Mouse (Mus musculus) forebrain, embryonic 10.5 days (tissue): Measurements from ENCODE around the gene Skiv2l. TPM values are rescaled to one million over a fixed set of nuclear protein-coding genes. Genes with fewer than 3 reads are reported as not detected.

Experiments
- DNase-seq: peaks from one replicate; pipeline ENCODE4 v3.0.0-alpha.2; 2017; ENCODE audit warnings: low spot score; ENCODE audit errors: extremely low spot score
- H3K27ac ChIP-seq: fragments of 300-500 bp; sonication (generic); 2 replicates; pipeline ENCODE4 v1.5.1; 2016; ENCODE audit warnings: mild to moderate bottlenecking
- H3K27me3 ChIP-seq: fragments of 300-500 bp; sonication (generic); 2 replicates; pipeline ENCODE4 v1.6.1; 2016; ENCODE audit warnings: mild to moderate bottlenecking; ENCODE audit not compliant: poor library complexity, severe bottlenecking
- H3K36me3 ChIP-seq: fragments of 300-500 bp; sonication (generic); replicated peaks from 2 replicates; pipeline ENCODE4 v1.6.1; 2016; ENCODE audit warnings: mild to moderate bottlenecking, moderate library complexity
- H3K4me1 ChIP-seq: fragments of 300-500 bp; sonication (generic); 2 replicates; pipeline ENCODE4 v1.6.1; 2016
- H3K4me3 ChIP-seq: fragments of 300-500 bp; sonication (generic); 2 replicates; pipeline ENCODE4 v1.5.1; 2016; ENCODE audit warnings: mild to moderate bottlenecking, moderate library complexity
- H3K9me3 ChIP-seq: fragments of 300-500 bp; sonication (generic); 2 replicates; pipeline ENCODE4 v1.6.1; 2016; ENCODE audit warnings: mild to moderate bottlenecking, moderate library complexity
- WGBS: fragments of 180-500 bp; shearing (Covaris S2); methylation state at CpG from one replicate; pipeline ENCODE4 v1.1.7; 2016; 5-methylcytosine and 5-hydroxymethylcytosine counted together
- polyA plus RNA-seq: library from polyadenylated mRNA; unstranded; fragments of >200 nt; fragmentation: Nextera tagmentation; extraction: Ambion mirVana; gene quantifications from 2 replicates; pipeline ENCODE4 v1.2.1, GENCODE M21; 2016

Skiv2l gene
- polyA plus RNA-seq, 1 experiment from 2014 or later = 58.3 TPM

DNA sequence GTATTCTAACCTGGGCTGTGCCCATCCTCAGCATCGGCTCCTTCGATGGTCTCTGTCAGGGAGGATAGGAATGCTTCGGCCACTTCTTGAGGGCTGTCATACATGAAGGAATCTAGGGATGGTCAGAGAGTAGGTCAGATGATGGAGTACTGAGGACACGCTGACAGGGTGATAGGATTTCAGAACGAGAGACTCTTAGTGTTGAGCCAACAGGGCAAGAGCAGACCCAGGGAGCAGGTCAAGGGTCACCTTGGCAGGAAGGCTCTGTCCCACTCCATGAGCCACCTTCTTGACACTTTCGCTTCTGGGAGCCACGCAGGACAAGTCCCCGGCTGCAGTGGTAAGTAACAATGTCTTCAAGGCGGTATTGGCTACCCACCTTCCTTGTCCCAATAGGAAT lies 10.5 kb upstream of the Skiv2l start:
- no peaks in the 10 kb centered on the region for H3K9me3 ChIP-seq
- H3K4me3 ChIP-seq = no peak overlapping the region
- peaks cover 3% of the 10 kb centered on the region; the same call in 1 of the 2 replicates for H3K4me1 ChIP-seq
- H3K36me3 ChIP-seq = peaks cover 27% of the 10 kb centered on the region
- 87% methylated on average over 9 of the region's 9 CpGs for WGBS
- no peaks in the 10 kb centered on the region for H3K27me3 ChIP-seq
- DNase-seq = no peak
- no peak overlapping the region for H3K27ac ChIP-seq

DNA sequence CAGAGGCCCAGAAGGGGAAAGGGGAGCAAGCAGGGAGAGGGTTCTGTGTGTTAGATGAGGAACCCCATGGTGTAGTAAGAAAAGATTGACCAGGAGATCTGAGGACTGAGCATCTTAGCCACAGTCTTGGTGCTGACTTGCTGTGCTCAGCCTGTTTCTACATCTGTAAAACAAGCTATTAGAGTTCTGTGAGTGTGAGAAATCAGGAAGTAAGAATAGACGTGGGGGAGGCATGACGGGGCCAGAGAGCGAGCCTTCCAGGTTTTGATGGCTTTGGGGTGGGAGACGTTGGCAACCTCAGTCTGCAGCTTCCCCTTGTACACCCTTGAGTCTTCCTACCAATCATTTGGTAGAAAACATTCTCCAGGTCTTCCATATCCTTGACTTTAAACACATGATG lies 8.7 kb upstream of the Skiv2l start:
- Histone ChIP-seq H3K27me3 (no peaks in the 10 kb centered on the region), H3K36me3 (peaks cover 45% of the 10 kb centered on the region), H3K4me3 (no peak overlapping the region), H3K4me1 (no peaks in the 10 kb centered on the region), H3K27ac (no peak overlapping the region), H3K9me3 (no peaks in the 10 kb centered on the region)
- DNase-seq = no peak
- 86% methylated on average over 4 of the region's 4 CpGs for WGBS

DNA sequence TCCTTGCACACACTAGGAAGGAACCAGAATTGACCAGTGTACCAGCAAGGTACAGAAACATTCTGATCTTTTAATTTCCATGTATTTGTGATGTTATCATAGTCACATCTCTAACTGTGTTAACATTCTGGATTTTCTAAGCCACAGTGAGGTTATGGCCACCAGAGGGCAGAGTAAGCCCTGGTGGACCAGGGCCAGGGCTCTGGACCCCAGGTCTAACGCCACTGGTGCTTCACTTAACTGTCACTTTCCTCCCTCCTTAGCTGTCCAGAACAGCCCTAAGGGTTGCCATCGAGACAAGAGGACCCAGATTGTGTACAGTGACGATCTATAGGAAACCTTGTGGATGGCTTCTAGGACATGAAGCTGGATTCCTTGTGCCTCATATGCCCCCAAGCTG lies 5.8 kb upstream of the Skiv2l start:
- no peak for DNase-seq
- H3K36me3 ChIP-seq = peaks cover 65% of the 10 kb centered on the region

DNA sequence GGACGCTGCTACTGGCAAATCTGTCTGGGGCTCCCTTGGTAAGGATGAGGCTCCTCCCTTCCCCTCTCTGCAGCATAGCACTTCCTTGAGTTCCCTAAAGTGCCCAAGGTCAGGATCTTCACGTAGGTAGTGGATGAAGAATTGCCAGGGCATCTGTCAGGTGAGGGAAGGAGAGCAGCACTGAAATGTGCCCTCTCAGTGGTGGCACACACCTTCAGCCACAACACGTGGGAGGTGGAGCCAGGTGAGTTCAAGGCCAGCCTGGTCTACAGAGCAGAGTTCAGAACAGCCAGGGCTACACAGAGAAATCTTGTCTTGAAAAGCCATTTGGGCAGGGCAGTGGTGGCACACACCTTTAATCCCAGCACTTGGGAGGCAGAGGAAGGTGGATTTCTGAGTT lies 4.8 kb upstream of the Skiv2l start:
- H3K9me3 ChIP-seq = no peaks in the 10 kb centered on the region
- no peak overlapping the region for H3K4me3 ChIP-seq
- H3K27ac ChIP-seq = no peak overlapping the region
- peaks cover 65% of the 10 kb centered on the region for H3K36me3 ChIP-seq
- H3K27me3 ChIP-seq = no peaks in the 10 kb centered on the region
- 88% methylated on average over 3 of the region's 3 CpGs for WGBS
- no peak for DNase-seq
- peaks cover 20% of the 10 kb centered on the region for H3K4me1 ChIP-seq

More for the DNA sequence above, 5.8 kb upstream of the Skiv2l start:
- WGBS = 55% methylated on average over 3 of the region's 3 CpGs
- Histone ChIP-seq H3K27ac (no peak overlapping the region), H3K27me3 (no peaks in the 10 kb centered on the region), H3K9me3 (no peaks in the 10 kb centered on the region), H3K4me1 (peaks cover 15% of the 10 kb centered on the region), H3K4me3 (no peak overlapping the region)

DNA sequence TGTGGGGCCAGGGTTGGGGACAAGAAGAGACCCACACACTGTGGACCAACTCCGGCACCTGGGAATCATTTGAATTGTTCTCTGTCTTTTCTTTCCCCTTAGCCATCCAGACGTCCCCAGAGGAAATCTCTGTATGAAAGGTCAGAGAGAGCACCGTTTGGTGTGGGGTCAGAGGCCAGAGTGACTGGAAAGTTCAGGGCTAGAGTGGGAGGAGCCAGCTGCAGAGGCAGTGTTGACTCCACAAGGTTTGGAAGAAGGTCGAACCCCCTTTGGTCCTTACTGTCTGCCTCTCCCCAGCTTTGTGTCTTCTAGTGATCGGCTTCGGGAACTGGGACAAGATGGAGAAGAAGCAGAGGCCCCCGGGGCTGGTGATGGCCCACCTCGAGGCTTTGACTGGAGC lies 3.5 kb upstream of the Skiv2l start:
- Histone ChIP-seq H3K27me3 (no peaks in the 10 kb centered on the region), H3K27ac (no peak overlapping the region), H3K9me3 (no peaks in the 10 kb centered on the region), H3K4me1 (peaks cover 31% of the 10 kb centered on the region), H3K36me3 (peaks cover 65% of the 10 kb centered on the region), H3K4me3 (no peak overlapping the region)
- WGBS = 80% methylated on average over 8 of the region's 8 CpGs
- DNase-seq = no peak

DNA sequence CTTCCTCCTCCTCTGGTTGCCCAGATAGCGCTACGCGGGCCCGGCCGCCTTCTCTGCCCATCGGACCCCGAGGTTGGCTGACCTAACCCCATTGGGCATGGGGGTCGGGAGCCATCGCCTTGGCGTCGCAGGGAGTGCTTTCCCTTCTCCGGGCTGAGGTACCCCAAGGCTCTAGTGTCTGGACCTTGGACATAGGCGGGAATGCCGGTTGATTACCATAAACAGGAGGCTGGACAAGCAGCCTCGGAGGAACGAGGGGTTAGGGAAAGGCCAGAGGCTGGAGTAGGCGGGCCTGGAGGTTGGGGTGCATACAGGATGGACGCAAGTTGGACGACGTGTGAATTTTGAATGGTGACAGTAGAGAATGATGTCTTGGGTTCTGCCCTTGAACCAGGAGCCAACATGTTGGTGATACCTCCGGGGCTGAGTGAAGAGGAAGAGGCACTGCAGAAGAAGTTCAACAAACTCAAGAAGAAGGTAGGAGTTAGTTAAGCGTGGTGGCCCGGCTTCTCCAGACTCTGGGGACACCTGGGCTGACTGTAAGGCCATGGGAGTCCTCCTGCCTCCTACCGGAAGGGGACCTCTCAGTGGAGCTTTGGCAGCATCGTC lies 611 bp upstream of the Skiv2l start:
- H3K27me3 ChIP-seq = no peaks in the 10 kb centered on the region
- 2% methylated on average over 25 of the region's 25 CpGs for WGBS
- peak overlapping the region; percentile 87 for H3K27ac ChIP-seq
- peaks cover 31% of the 10 kb centered on the region for H3K4me1 ChIP-seq
- DNase-seq = no peak
- H3K4me3 ChIP-seq = peak overlapping the region; percentile 72
- no peaks in the 10 kb centered on the region for H3K9me3 ChIP-seq
- peaks cover 66% of the 10 kb centered on the region for H3K36me3 ChIP-seq

DNA sequence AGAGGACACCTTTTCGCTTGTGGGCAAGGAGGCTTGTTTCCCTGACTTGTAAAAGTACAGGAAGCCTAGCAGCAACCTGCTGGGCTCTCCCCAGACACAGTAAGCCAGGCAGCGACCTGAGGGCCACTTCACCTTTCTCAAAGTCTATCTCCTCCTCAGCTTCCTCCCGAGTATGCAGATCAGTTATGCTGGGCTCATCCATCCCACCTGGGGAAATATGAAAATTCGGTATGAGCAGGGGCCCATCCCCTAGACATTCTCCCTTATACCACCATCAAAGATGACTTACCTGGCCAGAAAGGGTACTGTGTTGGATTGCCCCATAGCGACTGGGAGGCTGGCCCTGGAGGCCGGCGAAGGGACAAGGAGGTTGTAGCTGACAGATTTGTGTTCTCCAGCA lies 2.4 kb downstream of the Skiv2l start:
- no peaks in the 10 kb centered on the region for H3K9me3 ChIP-seq
- H3K27ac ChIP-seq = no peak overlapping the region
- WGBS = 93% methylated on average over 7 of the region's 7 CpGs
- no peak overlapping the region for H3K4me3 ChIP-seq
- DNase-seq = no peak
- H3K27me3 ChIP-seq = no peaks in the 10 kb centered on the region
- peaks cover 66% of the 10 kb centered on the region for H3K36me3 ChIP-seq
- H3K4me1 ChIP-seq = peaks cover 31% of the 10 kb centered on the region

DNA sequence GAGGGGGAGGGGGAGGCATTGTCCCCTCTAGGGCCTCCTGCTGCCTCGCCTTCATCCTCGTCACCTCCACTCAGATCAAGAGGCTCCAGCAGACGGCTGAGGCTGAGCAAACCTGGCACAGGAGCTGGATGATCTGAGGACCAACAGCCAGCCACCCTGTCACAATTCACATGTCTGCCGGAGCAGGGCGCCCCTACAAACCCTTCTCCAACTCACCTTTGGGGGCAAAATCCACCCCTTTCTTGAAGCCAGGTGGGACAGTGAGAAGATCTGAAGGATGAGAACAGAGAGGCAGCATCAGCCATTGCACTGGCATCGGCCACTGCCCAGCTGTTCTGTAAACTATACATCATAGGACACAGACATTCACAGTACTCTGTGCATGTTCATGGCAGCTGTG lies 2.8 kb downstream of the Skiv2l start:
- 91% methylated on average over 6 of the region's 6 CpGs for WGBS
- Histone ChIP-seq H3K36me3 (peaks cover 66% of the 10 kb centered on the region), H3K27ac (no peak overlapping the region), H3K9me3 (no peaks in the 10 kb centered on the region), H3K27me3 (no peaks in the 10 kb centered on the region), H3K4me3 (no peak overlapping the region), H3K4me1 (peaks cover 29% of the 10 kb centered on the region)
- DNase-seq = no peak

DNA sequence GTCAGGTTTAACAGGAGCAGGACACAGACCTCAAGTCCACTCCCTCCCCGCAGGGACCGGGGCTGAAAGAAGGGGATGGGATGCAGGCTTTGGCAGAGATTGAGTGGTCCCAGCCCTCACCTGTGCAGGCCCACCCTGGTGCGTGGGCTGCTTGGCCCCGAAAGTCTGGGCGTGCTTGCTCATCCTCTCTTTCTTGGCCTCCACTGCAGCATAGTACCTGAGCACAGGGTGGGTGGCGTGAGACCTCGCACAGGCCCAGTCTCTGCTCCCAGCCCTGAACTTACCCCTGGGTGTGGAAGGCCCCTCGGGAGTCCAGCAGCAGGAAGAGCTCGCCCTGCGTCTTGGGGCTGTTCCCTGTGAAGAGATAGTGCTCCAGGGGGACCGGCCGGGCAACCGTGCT lies 5.1 kb downstream of the Skiv2l start:
- Histone ChIP-seq H3K4me1 (peaks cover 12% of the 10 kb centered on the region), H3K9me3 (no peaks in the 10 kb centered on the region), H3K27me3 (no peaks in the 10 kb centered on the region), H3K36me3 (peaks cover 84% of the 10 kb centered on the region), H3K4me3 (no peak overlapping the region), H3K27ac (no peak overlapping the region)
- no peak for DNase-seq
- WGBS = 95% methylated on average over 13 of the region's 13 CpGs

DNA sequence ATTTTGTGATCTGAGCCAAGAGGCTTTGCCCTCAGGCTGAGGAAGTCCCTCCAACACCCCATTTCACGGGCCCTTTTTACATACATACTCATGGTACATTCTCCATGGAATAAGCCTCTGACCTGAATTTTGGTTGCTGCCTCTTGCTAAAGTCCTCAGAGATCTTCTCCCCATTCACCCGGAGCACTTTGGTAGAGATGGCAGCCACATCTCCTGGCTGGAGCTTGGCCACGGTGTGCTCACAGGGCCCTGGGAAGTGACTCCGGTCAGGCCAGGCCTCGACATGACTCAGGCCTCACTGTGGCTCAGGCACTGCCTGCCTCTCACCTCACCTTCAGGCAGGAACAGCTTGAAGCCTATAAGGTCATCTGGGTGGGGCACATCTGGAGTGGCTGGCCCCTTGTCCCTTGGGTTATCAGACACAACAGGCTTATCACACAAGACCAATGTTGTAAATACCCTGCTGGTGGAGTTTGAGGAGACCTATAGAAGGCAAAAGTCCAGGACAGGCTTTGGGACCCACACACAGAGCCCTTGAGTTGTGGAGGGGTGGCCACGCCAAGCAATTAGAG lies 9.2 kb downstream of the Skiv2l start:
- no peaks in the 10 kb centered on the region for H3K27me3 ChIP-seq
- H3K36me3 ChIP-seq = peaks cover 81% of the 10 kb centered on the region
- DNase-seq = no peak

DNA sequence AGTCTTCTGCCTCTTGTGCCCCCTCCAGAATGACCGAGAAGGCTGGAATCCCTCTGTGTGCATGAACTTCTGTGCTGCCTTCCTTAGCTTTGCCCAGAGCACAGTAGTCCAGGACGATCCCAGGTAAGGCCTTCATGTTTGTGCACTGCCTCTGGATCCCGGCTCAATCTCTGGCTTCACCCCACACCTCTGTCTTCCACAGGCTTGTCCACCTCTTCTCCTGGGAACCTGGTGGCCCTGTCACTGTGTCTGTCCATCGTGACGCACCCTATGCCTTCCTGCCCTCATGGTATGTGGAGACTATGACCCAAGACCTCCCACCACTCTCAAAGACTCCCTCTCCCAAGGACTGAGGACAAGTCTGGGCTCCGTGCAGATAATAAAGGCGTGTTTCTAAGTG lies 11.2 kb downstream of the Skiv2l start:
- WGBS = 93% methylated on average over 7 of the region's 7 CpGs
- no peaks in the 10 kb centered on the region for H3K9me3 ChIP-seq
- peaks cover 39% of the 10 kb centered on the region for H3K4me1 ChIP-seq
- H3K27me3 ChIP-seq = no peaks in the 10 kb centered on the region
- H3K36me3 ChIP-seq = peaks cover 72% of the 10 kb centered on the region
- H3K4me3 ChIP-seq = peak overlapping the region; percentile 85
- DNase-seq = no peak
- H3K27ac ChIP-seq = no peak overlapping the region

More for the DNA sequence above, 9.2 kb downstream of the Skiv2l start:
- no peaks in the 10 kb centered on the region for H3K9me3 ChIP-seq
- 0 out of 2 replicates have a peak overlapping the region, but pooled peaks have one; percentile 8 for H3K27ac ChIP-seq
- peak overlapping the region; percentile 2; the same call in 1 of the 2 replicates for H3K4me3 ChIP-seq
- 84% methylated on average over 6 of the region's 6 CpGs for WGBS
- H3K4me1 ChIP-seq = peaks cover 32% of the 10 kb centered on the region

DNA sequence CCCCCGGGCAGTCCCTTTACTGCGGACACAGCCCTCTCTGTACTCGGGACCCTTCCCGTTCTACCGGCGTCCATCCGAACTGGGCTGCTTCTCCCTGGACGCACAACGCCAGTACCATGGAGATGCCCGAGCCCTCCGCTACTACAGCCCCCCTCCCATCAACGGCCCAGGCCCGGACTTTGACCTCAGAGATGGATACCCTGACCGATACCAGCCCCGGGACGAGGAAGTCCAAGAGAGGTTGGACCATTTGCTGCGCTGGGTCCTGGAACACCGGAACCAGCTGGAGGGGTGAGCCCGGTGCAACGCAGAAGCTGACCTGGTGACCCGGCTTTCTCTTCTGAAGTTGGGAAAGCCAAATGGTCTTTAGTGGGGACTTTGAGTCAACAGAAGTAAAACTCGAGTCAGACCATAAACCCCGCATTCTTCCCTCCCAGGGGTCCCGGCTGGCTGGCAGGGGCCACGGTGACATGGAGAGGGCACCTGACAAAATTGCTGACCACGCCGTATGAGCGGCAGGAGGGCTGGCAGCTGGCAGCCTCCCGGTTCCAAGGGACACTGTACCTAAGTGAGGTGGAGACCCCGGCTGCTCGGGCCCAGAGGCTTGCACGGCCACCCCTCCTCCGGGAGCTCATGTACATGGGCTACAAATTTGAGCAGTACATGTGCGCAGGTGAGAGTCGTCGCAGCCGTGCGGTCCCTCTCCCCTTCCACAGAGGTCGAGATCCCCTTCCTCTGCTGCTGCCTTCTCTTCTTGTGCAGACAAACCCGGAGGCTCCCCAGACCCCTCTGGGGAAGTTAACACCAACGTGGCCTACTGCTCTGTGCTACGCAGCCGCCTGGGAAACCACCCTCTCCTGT lies 12.3 kb downstream of the Skiv2l start:
- Histone ChIP-seq H3K4me3 (peak overlapping the region; percentile 85), H3K9me3 (no peaks in the 10 kb centered on the region), H3K4me1 (peaks cover 39% of the 10 kb centered on the region), H3K27me3 (no peaks in the 10 kb centered on the region), H3K36me3 (peaks cover 72% of the 10 kb centered on the region), H3K27ac (peak overlapping the region; percentile 85)
- 45% methylated on average over 43 of the region's 43 CpGs for WGBS
- no peak for DNase-seq

DNA sequence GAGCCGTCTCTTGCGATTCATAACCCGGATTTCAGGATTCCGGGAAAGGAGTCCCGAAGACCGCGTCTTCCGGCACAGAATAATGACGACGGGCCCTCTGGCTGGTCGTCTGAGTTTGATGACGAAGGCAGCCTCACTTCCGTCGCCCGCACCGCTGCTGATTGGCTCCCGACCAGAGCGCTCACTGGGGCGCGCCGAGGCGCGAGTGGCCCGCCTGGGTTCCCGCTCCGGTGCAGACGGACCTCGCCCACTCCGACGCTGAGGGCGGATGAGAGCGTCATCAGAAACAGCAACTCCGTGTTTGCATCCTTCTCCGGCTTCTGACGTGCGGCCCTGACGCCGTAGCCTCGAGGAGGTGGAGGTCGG lies 13.2 kb downstream of the Skiv2l start, which contains the start of the genes Stk19 and Dxo:
TSS of gene Stk19 (minus strand) at position 90 of the 366 bp plus-strand sequence.
TSS of gene Dxo (plus strand) at position 164 of the 366 bp plus-strand sequence.
- WGBS = under 1% methylated on average over 40 of the region's 40 CpGs
- Histone ChIP-seq H3K36me3 (peaks cover 72% of the 10 kb centered on the region), H3K4me1 (peaks cover 39% of the 10 kb centered on the region), H3K9me3 (no peaks in the 10 kb centered on the region), H3K4me3 (peak within 1 kb of the TSS; percentile 85), H3K27ac (peak within 1 kb of the TSS; percentile 85), H3K27me3 (no peaks in the 10 kb centered on the region)
- peak; percentile 98 for DNase-seq
